Mouse (Mus musculus) bone marrow macrophage, adult 2 months (primary cell): ENCODE measurements around the gene Abcd3. TPM values are rescaled to one million over a fixed set of nuclear protein-coding genes. Genes with fewer than 3 reads are reported as not detected.

Experiments used
- H3K27ac ChIP-seq: 2 replicates; pipeline ENCODE4 v1.5.1; 2012; ENCODE audit warnings: low read depth, low read length; ENCODE audit not compliant: insufficient read depth
- H3K4me1 ChIP-seq: 2 replicates; pipeline ENCODE4 v1.6.1; 2012; ENCODE audit warnings: low read length; ENCODE audit not compliant: control insufficient read depth, insufficient read depth
- H3K4me3 ChIP-seq: 2 replicates; pipeline ENCODE4 v1.5.1; 2012; ENCODE audit warnings: mild to moderate bottlenecking, low read length, moderate library complexity; ENCODE audit not compliant: insufficient read depth
- CTCF ChIP-seq: IDR thresholded peaks from 2 replicates; pipeline ENCODE4 v1.5.1; 2012; ENCODE audit warnings: low read depth, mild to moderate bottlenecking, low read length, moderate library complexity
- POLR2A ChIP-seq: IDR thresholded peaks from 2 replicates; pipeline ENCODE4 v1.6.1; 2012; ENCODE audit warnings: mild to moderate bottlenecking, low read depth, low read length, borderline replicate concordance
- polyA plus RNA-seq: library from polyadenylated mRNA; stranded (reverse); fragments of >200 nt; gene quantifications from 2 replicates; pipeline ENCODE4 v1.2.4, GENCODE M21; 2012; ENCODE audit not compliant: missing spikeins, insufficient read depth, insufficient read length

Abcd3 gene
- 18.7 and 19.3 TPM in 2 replicates for polyA plus RNA-seq

DNA sequence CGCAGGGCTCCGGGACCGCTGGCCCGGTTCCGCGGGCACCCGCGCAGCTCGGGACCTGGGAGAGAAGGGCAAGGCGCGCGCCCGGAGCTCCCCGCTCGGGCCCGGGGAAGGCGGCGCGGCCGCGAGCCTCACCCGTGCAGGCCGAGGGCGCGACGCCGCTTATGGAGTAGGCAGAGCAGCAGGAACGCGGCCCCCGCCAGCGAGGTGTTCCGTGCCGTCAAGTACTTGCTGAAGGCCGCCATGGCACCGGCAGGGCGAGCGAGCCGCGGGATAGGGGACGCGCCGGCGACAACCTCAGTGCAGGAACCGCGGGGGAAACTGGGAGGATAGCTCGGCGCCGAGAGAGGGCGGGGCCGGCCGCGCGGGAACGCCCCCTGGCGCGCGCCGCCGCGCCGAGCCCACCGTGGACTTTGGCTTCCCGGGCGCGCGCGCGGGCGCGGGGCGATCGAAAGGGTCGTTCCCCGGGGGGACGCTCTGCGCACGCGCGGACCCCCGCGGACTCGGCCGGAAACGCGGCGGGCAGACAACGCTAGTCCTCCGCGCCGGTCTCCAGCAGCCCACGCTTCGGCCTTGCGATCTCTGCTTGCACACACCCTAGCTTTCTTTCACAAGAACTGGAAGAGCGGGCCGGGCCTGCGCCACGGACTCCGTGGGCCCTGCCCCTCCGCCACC, at the start of gene Abcd3:
Gene Abcd3, minus strand, starts transcription at position 426 of the 672 bp plus-strand sequence.
- Histone ChIP-seq H3K27ac (peak within 1 kb of the TSS; percentile 78), H3K4me1 (peaks cover 27% of the 10 kb centered on the region), H3K4me3 (peak within 1 kb of the TSS; percentile 90)
- TF ChIP-seq CTCF (no peak), POLR2A (no peak)

DNA sequence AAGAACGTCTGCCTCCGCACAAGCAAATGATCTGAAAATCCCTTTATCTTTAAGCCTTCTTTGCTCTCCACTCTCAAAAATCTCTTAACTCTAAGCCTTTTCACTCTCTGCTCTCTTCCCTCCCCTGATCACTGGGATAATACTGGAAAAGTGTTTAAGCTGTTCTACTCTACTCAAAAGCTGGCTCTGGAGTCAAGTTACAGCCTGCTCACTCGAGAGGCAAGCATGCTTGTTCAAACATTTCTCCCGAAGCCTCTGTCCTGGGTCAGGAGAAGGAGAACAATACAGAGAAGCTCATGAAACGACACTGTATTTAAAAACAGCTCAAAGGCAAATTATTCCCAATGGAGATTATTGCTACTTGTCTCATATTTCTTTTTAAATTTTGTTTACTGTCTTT, 44.0 kb upstream of the Abcd3 start:
- Histone ChIP-seq H3K4me1 (no peaks in the 10 kb centered on the region), H3K4me3 (no peak overlapping the region), H3K27ac (no peak overlapping the region)
- TF ChIP-seq CTCF, result no peak
- TF ChIP-seq POLR2A, result no peak

DNA sequence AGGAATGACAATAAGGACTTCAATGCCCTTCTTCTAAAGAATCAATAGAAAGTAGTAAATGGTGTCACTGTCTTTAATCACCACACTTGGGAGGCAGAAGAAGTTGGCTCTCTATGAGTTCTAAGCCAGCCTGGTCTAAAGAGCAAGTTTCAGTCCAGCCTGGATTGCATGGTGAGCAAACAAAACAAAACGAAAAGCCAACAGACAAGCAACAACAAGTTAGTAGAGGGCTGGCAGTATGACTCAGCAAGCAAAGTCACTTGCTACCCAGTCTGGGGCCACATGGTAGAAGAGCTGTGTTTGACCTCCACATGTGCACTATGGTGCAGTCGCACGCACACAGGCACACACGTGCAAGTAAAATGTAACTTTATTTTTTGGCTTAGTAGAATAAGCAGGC, 41.0 kb upstream of the Abcd3 start:
- no peak overlapping the region for H3K4me3 ChIP-seq
- TF ChIP-seq POLR2A (no peak), CTCF (no peak)
- H3K4me1 ChIP-seq, result peaks cover 5% of the 10 kb centered on the region
- no peak overlapping the region for H3K27ac ChIP-seq

DNA sequence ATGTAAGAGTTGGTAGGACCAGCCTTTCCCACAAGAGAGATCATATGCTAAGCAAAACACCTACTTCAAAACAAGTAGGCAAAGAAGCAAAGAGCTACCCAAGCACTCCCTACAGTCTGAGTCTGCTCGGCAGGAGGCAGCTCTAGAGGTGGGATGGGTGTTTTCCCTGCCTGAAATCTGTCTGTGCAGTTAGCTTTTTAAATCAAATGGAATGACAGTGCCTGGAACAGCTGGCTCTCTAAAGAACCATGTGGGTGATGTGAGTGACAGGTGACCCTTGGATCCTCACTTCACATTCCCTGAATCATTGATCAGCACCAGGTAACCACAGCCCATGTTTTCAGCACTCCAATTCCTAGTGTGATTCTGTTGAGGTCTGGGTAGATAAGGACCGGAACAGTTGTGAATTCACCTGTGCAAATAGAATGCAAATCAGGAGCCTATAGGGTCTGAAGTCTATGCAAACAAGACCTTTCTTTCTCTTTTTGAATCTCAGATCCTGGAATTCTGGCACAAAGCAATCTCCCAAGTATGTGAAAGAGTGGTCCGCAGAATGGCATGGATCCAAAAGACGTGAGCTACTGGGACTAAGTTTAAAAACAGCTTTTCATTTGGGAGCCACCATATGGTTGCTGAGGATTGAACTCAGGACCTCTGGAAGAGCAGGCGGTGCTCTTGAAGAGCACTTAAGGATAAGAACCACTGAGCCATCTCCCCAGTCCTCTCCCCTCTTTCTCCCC, 38.8 kb upstream of the Abcd3 start:
- TF ChIP-seq POLR2A (no peak), CTCF (no peak)
- peaks cover 5% of the 10 kb centered on the region for H3K4me1 ChIP-seq
- no peak overlapping the region for H3K4me3 ChIP-seq
- no peak overlapping the region for H3K27ac ChIP-seq

DNA sequence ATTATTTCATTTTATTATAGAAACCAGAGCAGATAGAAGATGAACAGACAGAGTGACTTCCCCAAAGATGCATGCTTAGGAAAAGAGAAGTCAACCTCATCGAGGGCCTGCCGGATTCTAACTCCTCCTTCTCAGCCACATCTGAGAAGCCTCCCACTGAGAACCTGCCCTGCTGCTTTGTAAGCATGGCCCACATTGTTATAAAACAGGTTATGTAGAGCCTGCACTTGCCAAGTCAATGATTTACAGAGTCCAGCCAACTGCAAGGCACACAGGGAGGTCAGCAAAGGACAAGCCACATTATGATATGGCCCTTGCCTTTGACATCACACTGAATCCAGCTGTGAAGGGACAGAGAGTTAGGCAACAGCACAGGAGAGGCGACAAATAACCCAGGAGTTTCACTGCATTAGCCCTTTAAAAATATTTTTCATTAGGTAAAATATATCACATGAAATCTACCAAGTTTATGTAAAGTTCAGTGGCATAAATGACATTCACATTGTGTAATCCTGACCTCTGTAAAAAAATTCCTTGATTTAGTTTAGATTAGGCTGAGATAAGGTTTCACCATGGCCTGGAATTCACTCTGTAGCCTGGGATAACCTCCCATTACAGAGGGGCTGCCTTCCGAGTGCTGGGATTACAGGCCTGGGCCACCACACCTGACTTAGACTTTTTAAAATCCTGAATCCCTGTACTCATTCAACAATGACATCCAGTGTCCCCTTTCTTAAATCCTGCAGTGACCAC, 37.1 kb upstream of the Abcd3 start:
- no peak overlapping the region for H3K27ac ChIP-seq
- no peak overlapping the region for H3K4me3 ChIP-seq
- TF ChIP-seq POLR2A (no peak), CTCF (no peak)
- H3K4me1 ChIP-seq, result peaks cover 12% of the 10 kb centered on the region

DNA sequence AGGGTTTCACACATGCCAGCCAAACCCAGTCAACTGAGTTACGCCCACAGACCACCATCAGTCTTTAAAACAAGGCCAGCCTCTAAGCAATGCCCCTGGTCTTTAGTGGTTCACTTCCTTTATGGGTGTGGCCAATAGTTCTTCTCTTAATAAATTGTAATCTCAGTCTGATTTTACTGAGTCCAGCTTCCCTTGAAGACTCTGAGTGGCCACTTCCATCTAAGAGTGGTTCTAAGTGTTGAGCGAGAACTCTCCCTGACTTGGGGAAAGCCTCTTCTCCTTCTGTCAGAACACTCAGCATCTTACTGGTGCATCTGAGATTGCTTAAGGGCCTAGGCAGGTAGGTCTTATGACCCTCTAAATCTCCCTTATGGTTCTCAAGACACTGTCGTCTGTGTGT, 35.9 kb upstream of the Abcd3 start:
- TF ChIP-seq CTCF (no peak), POLR2A (no peak)
- H3K4me3 ChIP-seq, result no peak overlapping the region

DNA sequence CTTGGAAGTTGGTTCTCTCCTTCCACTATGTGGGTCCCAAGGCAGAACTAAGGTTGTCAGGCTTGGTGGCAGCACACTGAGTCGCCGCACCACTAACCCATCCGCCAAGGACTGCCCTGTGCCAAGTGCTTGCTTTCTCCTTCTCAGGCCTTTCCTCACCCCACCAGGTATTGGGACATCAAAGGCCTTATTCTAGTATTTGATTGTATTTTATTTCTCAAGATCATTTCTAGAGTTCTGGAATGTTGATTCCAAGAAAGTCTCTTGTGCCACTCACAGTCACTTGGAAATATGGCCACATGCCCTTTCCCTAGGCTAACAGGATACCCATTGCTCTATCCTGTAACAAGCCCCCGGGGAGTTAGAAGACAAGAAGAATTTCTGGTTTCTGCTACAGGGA, 35.3 kb upstream of the Abcd3 start:
- H3K4me3 ChIP-seq, result no peak overlapping the region
- H3K27ac ChIP-seq, result no peak overlapping the region
- TF ChIP-seq POLR2A (no peak), CTCF (no peak)
- H3K4me1 ChIP-seq, result peaks cover 20% of the 10 kb centered on the region

More for the DNA sequence above, 35.9 kb upstream of the Abcd3 start:
- Histone ChIP-seq H3K4me1 (peaks cover 17% of the 10 kb centered on the region), H3K27ac (no peak overlapping the region)

DNA sequence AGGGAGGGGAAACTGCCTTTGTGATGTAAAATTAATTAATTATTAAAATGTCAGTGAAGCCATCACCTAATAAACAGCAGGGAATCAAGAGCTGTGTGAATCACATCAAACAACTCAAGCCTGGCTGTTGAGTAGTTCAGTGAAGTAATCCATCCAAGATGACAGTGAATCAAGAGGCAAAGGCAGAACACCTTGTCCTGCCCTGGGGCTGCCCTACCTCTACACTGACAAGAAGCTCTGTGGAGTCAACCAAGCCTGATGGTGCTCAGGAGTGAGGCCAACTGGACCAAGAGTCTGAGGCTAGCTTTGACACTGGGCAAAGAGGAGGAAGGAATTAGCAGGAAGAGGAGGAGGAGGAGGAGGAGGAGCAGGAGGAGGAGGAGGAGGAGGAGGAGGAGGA, 32.2 kb upstream of the Abcd3 start:
- Histone ChIP-seq H3K4me3 (no peak overlapping the region), H3K4me1 (peaks cover 42% of the 10 kb centered on the region), H3K27ac (peak overlapping the region; percentile 69)
- TF ChIP-seq POLR2A (no peak), CTCF (no peak)

DNA sequence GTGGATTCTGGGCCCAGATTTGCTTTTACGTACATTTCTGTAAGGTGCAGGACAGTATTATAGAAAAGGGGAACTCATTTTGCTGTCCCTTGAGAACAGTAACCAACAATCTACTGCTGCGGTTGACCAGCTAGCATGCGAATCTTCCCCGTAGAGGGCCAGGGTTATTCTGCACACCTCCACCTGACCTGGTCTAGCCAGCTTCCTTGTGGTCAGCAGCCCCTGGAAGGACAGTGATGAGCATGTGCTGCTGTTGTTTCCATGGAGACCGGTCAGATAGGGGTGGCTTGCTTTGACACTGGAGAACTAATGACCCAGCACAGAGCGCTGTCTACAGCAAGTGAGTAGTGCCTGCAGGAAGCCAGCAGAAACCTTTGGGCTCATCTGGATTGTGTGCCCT, 29.6 kb upstream of the Abcd3 start:
- TF ChIP-seq CTCF (no peak), POLR2A (no peak)
- peaks cover 55% of the 10 kb centered on the region for H3K4me1 ChIP-seq
- H3K4me3 ChIP-seq, result no peak overlapping the region
- H3K27ac ChIP-seq, result no peak overlapping the region
